Mouse (Mus musculus) left cerebral cortex, postnatal 14 days (tissue): ENCODE results near the gene Fance. TPM values are rescaled to one million over a fixed set of nuclear protein-coding genes. Genes with fewer than 3 reads are reported as not detected.
A peak's percentile ranks its signal among the peaks of the same experiment; 100 is the strongest.

ENCODE experiments used
- DNase-seq, 2 experiments: peaks; one replicate each; pipeline ENCODE4 v3.0.0; 2021 to 2022; ENCODE audit warnings: low spot score in 2 of 2, mixed read lengths in 1 of 2
- intact Hi-C: fragments of 180-260 bp; cut with DNase I; formaldehyde crosslinking; loops from one replicate; pipeline ENCODE4 v1.15.1; 2025
- total RNA-seq, 2 experiments: library from RNA; stranded (reverse); gene quantifications; 2 replicates each; pipeline ENCODE4 v1.2.3; 2021

The Fance gene
- total RNA-seq, 2 experiments from 2014 or later = 28.3 to 29.6 TPM

DNA sequence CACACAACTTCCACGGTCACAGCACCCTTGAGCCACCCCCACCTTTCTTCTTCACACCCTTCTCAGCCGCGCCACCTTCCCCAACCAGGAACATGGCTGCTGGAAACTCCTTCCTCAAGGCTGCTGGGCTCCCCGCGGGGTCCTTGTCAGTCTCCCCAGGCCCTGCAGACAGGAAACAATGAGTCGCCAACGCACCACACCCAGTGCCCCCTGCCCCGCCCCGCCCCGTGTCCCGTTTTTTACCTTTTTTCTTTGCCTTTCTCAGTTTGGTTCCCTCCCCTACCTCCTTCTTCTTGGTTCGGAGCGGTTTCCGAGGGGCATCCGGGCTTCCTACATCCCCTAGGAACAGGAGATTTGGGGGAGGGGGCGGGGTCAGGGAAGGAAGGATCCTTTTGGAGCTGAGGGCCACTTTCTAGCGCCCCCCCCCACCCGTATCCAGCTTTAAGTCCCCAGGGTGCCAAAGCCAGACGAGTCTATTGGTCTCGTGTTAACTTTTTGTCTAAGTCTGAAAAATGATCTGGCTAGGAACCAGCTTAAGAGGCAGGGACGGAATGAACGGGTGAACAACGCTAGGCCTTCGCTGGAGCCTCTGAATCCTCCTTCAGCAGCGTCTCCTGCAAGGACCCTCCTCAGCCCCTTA is 49.5 kb downstream of the Fance start:
- DNase-seq = no peak

DNA sequence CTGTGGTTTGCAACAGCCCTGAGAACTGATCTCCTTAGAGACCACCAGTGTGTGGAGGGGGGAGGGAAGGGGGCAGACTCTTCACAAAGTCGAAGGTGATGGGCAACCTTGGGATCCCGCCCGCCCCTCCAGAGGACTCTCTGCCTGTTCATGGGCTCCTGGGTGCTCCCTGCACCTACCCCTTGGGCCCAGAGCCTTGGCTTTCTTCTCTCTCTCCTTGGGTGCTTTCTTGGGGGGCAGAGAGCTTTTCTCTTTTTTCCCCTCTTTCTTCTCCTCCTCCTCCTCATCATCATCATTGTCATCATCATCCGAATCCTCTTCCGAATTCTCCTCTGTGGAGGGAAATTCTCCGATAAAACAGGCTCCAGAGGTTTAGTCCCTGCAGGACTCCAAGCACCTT is 50.2 kb downstream of the Fance start:
- intact Hi-C loops = no loop called here
- no peak for DNase-seq

More for the DNA sequence above, 49.5 kb downstream of the Fance start:
- intact Hi-C loops = no loop called here

DNA sequence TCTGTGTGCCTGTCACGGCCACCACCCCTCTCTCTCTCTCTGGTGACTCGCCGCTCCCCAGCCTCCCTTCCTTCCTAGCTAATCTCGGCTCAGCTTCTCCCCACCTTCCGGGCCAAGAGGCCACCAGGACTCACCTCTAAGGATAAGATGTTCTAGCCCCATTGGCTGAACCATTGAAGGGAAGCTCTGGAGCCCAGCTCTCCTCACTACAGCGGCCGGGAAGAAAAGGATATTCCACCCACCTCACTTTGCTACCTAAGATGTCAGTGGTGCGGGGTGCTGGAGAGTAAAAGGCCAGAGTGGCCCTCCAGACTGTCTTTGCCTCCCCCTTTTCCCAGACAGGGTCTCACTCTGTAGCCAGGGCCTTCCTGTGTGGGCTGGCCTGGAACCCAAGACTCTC is 51.8 kb downstream of the Fance start, which contains the start of gene Tulp1:
Gene Tulp1, minus strand, starts transcription at position 101 of the 400 bp plus-strand sequence.
- intact Hi-C loops = no loop called here
- DNase-seq = no peak

DNA sequence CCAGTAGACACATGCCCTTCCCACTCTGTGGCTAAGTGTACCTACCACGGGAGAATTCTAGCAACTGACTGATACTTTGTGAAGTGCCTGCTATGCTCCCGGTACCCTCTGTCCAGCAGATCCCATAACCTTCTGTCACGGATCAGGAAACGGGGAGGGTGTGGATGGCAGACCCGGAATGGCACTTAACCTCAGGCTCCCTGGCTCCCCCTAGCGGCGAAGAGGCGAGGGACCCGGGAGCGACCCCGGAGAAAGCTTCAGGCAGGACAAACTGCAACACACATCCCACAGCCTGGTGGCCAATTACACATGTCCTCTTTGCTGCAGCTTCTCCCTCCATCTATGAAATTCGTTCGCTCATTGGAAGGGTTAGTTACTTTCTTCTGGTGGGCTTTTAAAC is 55.1 kb downstream of the Fance start:
- intact Hi-C loops = no loop called here
- peak in 1 of 2 experiments; percentile 67 for DNase-seq

DNA sequence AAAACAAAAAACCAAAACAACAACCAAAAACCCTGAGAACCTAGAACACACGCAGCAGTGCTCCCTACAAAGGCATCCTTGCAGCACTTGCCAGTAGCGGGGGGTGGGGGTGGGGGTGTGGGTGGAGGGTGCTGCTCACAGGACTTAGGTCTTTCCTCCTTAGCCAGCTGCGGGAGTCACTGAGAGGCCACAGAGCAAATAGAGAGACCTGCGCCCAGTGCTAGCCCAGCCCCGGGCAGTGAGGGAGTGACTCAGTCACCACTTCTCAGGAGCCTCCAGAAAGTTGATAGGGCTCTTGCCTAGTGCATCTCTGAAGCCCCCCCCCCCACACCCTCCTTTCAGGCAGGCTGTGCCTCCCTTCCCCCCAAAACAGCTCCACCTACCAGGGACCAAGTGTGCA is 55.7 kb downstream of the Fance start:
- intact Hi-C loops = no loop called here
- no peak for DNase-seq

DNA sequence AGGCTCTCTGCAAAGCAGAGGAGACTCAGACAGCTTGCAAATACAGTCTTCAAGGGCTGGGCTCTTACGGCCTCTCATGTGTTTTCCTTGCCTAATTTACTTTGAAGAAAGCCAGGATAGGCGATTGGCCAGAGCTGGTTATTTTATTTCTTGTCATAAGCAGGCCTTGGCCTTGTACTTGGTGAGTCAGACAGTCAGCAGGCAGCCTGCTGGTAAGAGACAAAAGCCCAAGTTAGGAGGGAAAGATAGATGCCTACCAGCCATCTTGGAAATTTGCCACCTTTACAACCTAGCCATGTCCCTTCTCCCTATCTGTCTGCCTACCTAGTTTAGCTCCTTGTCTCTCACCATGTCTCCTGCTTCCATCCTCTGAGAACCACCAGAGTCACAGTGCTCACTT is 58.0 kb downstream of the Fance start:
- intact Hi-C loops = no loop called here
- no peak for DNase-seq

DNA sequence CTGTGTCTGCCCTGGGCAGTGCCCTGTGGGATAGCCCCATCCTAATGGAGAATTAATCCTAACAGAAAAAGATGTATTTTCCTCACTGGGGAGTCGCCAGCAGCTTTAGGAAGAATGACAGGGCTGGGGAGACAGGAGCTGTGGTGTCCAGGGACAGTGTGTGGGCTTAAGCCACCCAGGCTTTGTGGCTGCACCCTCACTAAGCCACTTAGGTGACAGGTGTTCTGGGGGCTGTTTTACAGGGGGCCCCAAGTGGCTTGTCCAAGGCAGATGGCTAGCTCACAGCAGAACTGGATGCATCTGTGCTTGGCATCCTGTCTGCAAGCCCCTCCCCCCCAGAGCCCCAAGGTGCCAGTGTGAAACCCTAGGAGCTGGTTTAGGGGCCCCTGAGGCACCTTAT is 58.6 kb downstream of the Fance start:
- DNase-seq = no peak
- intact Hi-C loops = no loop called here

DNA sequence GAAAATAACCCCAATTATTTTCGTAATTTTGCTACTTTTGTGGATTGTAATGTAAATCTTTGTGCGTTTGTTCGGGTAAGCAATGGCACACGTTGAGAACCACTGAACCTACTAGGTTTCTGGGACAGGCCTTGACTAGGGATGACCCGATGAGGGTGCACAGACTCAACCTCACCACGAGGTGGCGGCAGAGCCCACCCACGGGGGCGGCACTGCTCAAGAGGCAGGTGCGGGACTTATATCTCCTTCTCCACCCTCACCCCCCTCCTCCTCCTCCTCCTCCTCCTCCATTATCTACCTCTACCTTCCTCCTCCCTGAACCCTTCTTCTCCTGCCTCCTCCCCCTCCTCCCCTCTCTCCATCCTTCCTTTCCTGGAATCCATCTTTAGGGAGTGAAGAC is 60.5 kb downstream of the Fance start:
- DNase-seq = peak in 1 of 2 experiments; percentile 36

DNA sequence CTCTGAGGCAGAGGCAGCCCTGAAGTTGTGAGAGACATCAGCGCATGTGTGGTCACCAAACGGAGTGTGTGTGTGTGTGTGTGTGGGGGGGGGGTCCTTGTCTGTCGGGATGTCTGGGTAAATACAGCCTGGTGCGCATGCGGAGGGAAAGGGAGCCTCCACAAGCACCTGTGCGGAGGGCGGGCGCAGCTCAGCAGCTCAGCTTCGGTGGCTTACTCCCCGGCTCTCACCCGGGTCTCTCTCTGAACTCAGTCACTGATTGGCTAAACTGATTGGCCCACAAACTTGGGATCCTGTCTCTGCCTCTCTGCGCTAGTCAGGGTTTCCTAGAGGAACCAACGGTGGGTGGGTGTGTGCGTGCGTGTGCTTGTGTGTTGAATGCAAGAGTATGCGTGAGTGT is 61.2 kb downstream of the Fance start:
- intact Hi-C loops = no loop called here

More for the DNA sequence above, 60.5 kb downstream of the Fance start:
- intact Hi-C loops = no loop called here

DNA sequence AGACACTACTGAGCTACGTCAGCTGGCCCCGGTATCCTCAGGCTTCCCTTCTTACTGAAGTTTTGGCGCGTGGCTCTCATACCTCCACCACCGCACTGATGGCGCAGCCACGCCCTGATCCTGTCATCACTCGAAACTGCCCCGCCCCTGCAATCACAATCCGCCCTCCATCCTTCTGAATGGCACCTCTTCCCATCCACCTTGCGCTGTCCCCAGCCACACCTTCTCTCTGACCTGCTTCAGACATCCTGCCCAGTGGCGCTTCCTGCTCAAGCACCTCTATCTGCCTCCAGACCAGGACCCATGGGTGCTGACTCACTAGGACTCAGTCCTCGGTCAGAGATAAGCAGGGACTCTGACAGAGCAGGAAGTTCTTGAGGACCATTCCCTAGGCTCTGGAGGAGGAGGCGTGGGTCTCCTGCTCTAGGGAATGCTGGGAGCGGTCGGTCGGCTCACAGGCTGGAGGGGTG is 62.3 kb downstream of the Fance start:
- DNase-seq = no peak
- intact Hi-C loops = no loop called here

More for the DNA sequence above, 61.2 kb downstream of the Fance start:
- DNase-seq = no peak

Other genes starting within 250 kb of the Fance start
- 1 to 10 TPM; 1.3 to 1.6 TPM for gene Tcp11, start 232.9 kb upstream of the Fance start, total RNA-seq
- gene Scube3, start 171.4 kb upstream of the Fance start, total RNA-seq = 1 to 10 TPM; 1.1 to 2.1 TPM
- 100 to 1,000 TPM in 1 of 2 experiments, 10 to 100 TPM in 1; 97.0 to 105 TPM for gene Zfp523, start 136.4 kb upstream of the Fance start, total RNA-seq
- gene Def6, start 105.7 kb upstream of the Fance start, total RNA-seq = 1 to 10 TPM; 4.7 to 5.3 TPM
- gene Ppard, start 80.8 kb upstream of the Fance start, total RNA-seq = 10 to 100 TPM; 28.3 to 28.7 TPM
- gene Rpl10a, start 15.0 kb downstream of the Fance start, total RNA-seq = 100 to 1,000 TPM; 365 to 369 TPM
- gene Tead3, start 37.3 kb downstream of the Fance start, total RNA-seq = 1 to 10 TPM; 2.4 to 3.3 TPM
- gene Tulp1, start 51.7 kb downstream of the Fance start, total RNA-seq = under 1 TPM in 1 of 2 experiments, not detected in 1; 0.66 TPM
- 10 to 100 TPM; 29.0 to 52.6 TPM for gene Fkbp5, start 204.0 kb downstream of the Fance start, total RNA-seq
- gene Armc12, start 217.3 kb downstream of the Fance start, total RNA-seq = not detected
- not detected for gene Clpsl2, start 235.9 kb downstream of the Fance start, total RNA-seq
- gene Clps, start 247.2 kb downstream of the Fance start, total RNA-seq = not detected